In the genomic region with DNA sequence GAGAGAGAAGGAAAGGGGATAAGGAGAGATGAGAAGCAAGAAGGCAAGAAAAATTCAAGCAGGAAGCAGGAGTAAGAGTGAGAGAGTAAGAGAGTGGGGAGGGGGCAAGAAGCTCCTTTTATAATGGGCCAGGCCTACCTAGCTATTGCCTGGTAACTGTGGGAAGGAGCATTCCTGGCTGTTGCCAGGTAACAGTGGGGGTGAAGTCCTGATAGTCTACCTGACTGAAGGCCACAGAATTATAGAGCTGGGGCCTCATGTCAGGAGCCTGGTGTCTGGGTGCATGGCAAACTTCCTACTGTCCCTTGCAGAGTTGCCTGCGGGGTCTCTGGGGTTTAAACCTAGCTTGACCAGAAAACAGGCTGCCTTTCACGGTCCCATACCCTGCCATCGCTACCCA, we compare ENCODE assay signal across 22 mouse cellular contexts.
DNase-seq lines count a peak whose midpoint lies in the region; ATAC-seq and TF ChIP-seq lines count a peak whose summit lies in the region.
"Had no signal": no experiment of that assay in that cellular context is flagged by ENCODE, and none has a peak within 500 bp of the region (broad histone marks: within the 10 kb centered on the region; RNA-seq: fewer than 3 reads in every experiment).

No protein-coding gene starts in this region.

- no peak overlapping the region for H3K4me2 ChIP-seq in intestine, embryonic 15.5 days (replicated peaks)
- H3K4me2 ChIP-seq in intestine, postnatal 0 days (replicated peaks; ENCODE audit: low read depth), result no peak overlapping the region
- no peak overlapping the region for H3K4me2 ChIP-seq in intestine, embryonic 16.5 days (ENCODE audit: low read depth, low read length)

- H3K27ac ChIP-seq in intestine, embryonic 15.5 days, result no peak overlapping the region
- H3K27ac ChIP-seq in intestine, postnatal 0 days (ENCODE audit: low read depth, low read length), result no peak overlapping the region
- H3K27ac ChIP-seq in intestine, embryonic 16.5 days (ENCODE audit: low read length), result no peak overlapping the region

- no peaks in the 10 kb centered on the region for H3K9me3 ChIP-seq in intestine, embryonic 15.5 days
- H3K9me3 ChIP-seq in intestine, postnatal 0 days (ENCODE audit: control insufficient read depth), result no peaks in the 10 kb centered on the region
- no peaks in the 10 kb centered on the region for H3K9me3 ChIP-seq in intestine, embryonic 16.5 days (ENCODE audit: control insufficient read depth, low read length)
- H3K9me3 ChIP-seq: G1E had no signal

- no peaks in the 10 kb centered on the region for H3K4me1 ChIP-seq in intestine, embryonic 15.5 days (replicated peaks)
- no peaks in the 10 kb centered on the region for H3K4me1 ChIP-seq in intestine, postnatal 0 days (replicated peaks; ENCODE audit: control insufficient read depth, insufficient read depth, low read length)
- H3K4me1 ChIP-seq in intestine, embryonic 16.5 days (ENCODE audit: control insufficient read depth, insufficient read depth, low read length), result no peaks in the 10 kb centered on the region

- H3K36me3 ChIP-seq in intestine, embryonic 15.5 days, result no peaks in the 10 kb centered on the region
- no peaks in the 10 kb centered on the region for H3K36me3 ChIP-seq in intestine, postnatal 0 days (ENCODE audit: control insufficient read depth, insufficient read depth)
- no peaks in the 10 kb centered on the region for H3K36me3 ChIP-seq in intestine, embryonic 16.5 days (ENCODE audit: control insufficient read depth, insufficient read depth, low read length)
- H3K36me3 ChIP-seq: G1E had no signal

- H3K4me3 ChIP-seq in intestine, embryonic 15.5 days (replicated peaks), result no peak overlapping the region
- no peak overlapping the region for H3K4me3 ChIP-seq in intestine, postnatal 0 days (ENCODE audit: low read depth, low read length)
- H3K4me3 ChIP-seq in intestine, embryonic 16.5 days (ENCODE audit: low read length), result no peak overlapping the region

- H3K27me3 ChIP-seq in intestine, embryonic 15.5 days (replicated peaks), result no peaks in the 10 kb centered on the region
- no peaks in the 10 kb centered on the region for H3K27me3 ChIP-seq in intestine, postnatal 0 days (replicated peaks; ENCODE audit: control insufficient read depth, insufficient read depth, low read length)
- no peaks in the 10 kb centered on the region for H3K27me3 ChIP-seq in intestine, embryonic 16.5 days (replicated peaks; ENCODE audit: control insufficient read depth, insufficient read depth, low read length)
- H3K27me3 ChIP-seq: CH12.LX, Patski had no signal

- DNase-seq in R1 (ENCODE audit: low read depth, low spot score), result peak; percentile 16
- DNase-seq in kidney, adult 11 months, result no peak
- DNase-seq in cerebellum, postnatal 10 days, result no peak
- DNase-seq: adrenal gland, adult 2 months; adrenal gland, adult 8-10 months; adrenal gland, postnatal 10 days; adrenal gland, postnatal 14 days; adrenal gland, postnatal 25 days; adrenal gland, postnatal 36 days; B cell, adult 2 months; cerebellum, adult 11 months; cerebellum, adult 11-12 months; cerebellum, adult 18-20 months; cerebellum, adult 2 months had no signal

- peak; percentile 89 for ATAC-seq in intestine, embryonic 15.5 days
- no peak for ATAC-seq in intestine, postnatal 0 days
- ATAC-seq in intestine, embryonic 16.5 days, result peak; percentile 93
- ATAC-seq: activated CD4-positive, CD25-positive, alpha-beta regulatory T cell, adult 4 months; CD4-positive, CD25-positive, alpha-beta regulatory T cell, adult 4 months; Patski had no signal

- 90% methylated on average over 3 of the region's 3 CpGs for WGBS in intestine, embryonic 15.5 days
- WGBS in intestine, postnatal 0 days, result 78% methylated on average over 3 of the region's 3 CpGs
- WGBS in intestine, embryonic 16.5 days, result 86% methylated on average over 3 of the region's 3 CpGs

- H3K9ac ChIP-seq in intestine, embryonic 15.5 days, result no peak overlapping the region
- H3K9ac ChIP-seq in intestine, postnatal 0 days (ENCODE audit: low read depth, low read length), result no peak overlapping the region
- H3K9ac ChIP-seq in intestine, embryonic 16.5 days (ENCODE audit: low read depth, low read length), result no peak overlapping the region

- no peak for TF ChIP-seq CTCF in intestine, postnatal 0 days (IDR thresholded peaks at IDR 0.05; ENCODE audit: low read depth)
